Mouse (Mus musculus): ENCODE data around the gene Hoxb4.

DNA sequence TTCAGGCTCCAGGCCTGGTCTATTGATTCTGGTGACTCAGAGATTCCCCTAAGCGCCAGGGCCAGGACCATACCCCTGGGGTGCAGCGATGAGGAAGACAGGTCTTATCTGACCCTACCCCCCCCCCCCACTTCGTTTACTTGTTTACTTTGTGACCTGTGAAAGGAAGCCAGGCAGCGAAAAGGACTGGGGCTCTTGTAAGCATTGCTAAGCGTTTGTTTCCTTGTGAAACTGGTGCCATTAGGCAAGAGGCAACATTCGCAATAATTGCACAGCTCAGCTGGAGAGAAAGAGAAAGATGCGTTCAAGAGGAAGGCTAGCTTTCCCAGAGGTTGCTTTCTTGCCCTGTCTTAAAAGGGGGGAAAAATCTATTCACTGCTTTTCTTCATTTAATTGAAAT is 51.1 kb downstream of the Hoxb4 start:
- TF ChIP-seq CTCF (IDR thresholded peaks at IDR 0.05; ENCODE audit: borderline replicate concordance, control insufficient read depth, extremely low read depth, insufficient read depth, low read length, poor library complexity) (no peak), POLR2A (IDR thresholded peaks at IDR 0.05; ENCODE audit: control insufficient read depth, extremely low read depth, insufficient read depth, low read length, poor library complexity) (no peak)
